Mouse (Mus musculus) C2C12 (cell line): ENCODE data around the gene Ppp5c.

Experiments
- CTCF ChIP-seq: IDR thresholded peaks from one replicate; pipeline ENCODE4 v1.5.1; 2011; ENCODE audit not compliant: control insufficient read depth, insufficient read depth, insufficient read length
- USF1 ChIP-seq: IDR thresholded peaks from one replicate; pipeline ENCODE4 v1.6.1; 2011; ENCODE audit warnings: low read depth, mild to moderate bottlenecking, control low read depth, moderate library complexity

- TF ChIP-seq CTCF, result no peak
- TF ChIP-seq USF1, result no peak
Observed at GRCm38 (mm10) chr7:17050491-17050890, 22.8 kb upstream of the Ppp5c start.
